In genomic region chr1:63256083-63256482, GRCm38 (mm10) we compare ENCODE assay signal across 17 mouse cellular contexts. TPM values are rescaled to one million over a fixed set of nuclear protein-coding genes. Genes with fewer than 3 reads are reported as not detected.
DNase-seq lines count a peak whose midpoint lies in the region; ATAC-seq and TF ChIP-seq lines count a peak whose summit lies in the region.
"Had no signal": no experiment of that assay in that cellular context is flagged by ENCODE, and none has a peak within 500 bp of the region (broad histone marks: within the 10 kb centered on the region; RNA-seq: fewer than 3 reads in every experiment).

No protein-coding gene starts in this region.

- H3K9me3 ChIP-seq in embryonic facial prominence, embryonic 14.5 days (ENCODE audit: control insufficient read depth, low read length), result no peaks in the 10 kb centered on the region
- H3K9me3 ChIP-seq in hindbrain, embryonic 12.5 days (replicated peaks), result no peaks in the 10 kb centered on the region
- H3K9me3 ChIP-seq in midbrain, postnatal 0 days (ENCODE audit: low read length), result no peaks in the 10 kb centered on the region
- no peaks in the 10 kb centered on the region for H3K9me3 ChIP-seq in intestine, embryonic 16.5 days (ENCODE audit: control insufficient read depth, low read length)
- H3K9me3 ChIP-seq: limb, embryonic 10.5 days had no signal

- ATAC-seq in embryonic facial prominence, embryonic 14.5 days (ENCODE audit: low read depth), result peak; percentile 28; the same call in 1 of the 2 replicates
- peak; percentile 62; the same call in 1 of the 2 replicates for ATAC-seq in hindbrain, embryonic 12.5 days (ENCODE audit: low FRiP score)
- ATAC-seq in midbrain, postnatal 0 days (ENCODE audit: low FRiP score), result peak; percentile 78; the same call in 1 of the 2 replicates
- ATAC-seq in intestine, embryonic 16.5 days, result no peak
- ATAC-seq: Patski had no signal

- no peaks in the 10 kb centered on the region for H3K4me1 ChIP-seq in embryonic facial prominence, embryonic 14.5 days (ENCODE audit: control insufficient read depth, insufficient read depth, low read length)
- peaks cover 29% of the 10 kb centered on the region for H3K4me1 ChIP-seq in hindbrain, embryonic 12.5 days
- H3K4me1 ChIP-seq in midbrain, postnatal 0 days (ENCODE audit: insufficient read depth, low read length), result no peaks in the 10 kb centered on the region
- H3K4me1 ChIP-seq in kidney, adult 2 months (ENCODE audit: control insufficient read depth, insufficient read depth, low read length), result no peaks in the 10 kb centered on the region
- no peaks in the 10 kb centered on the region for H3K4me1 ChIP-seq in intestine, embryonic 16.5 days (ENCODE audit: control insufficient read depth, insufficient read depth, low read length)

- no peak overlapping the region for H3K4me2 ChIP-seq in embryonic facial prominence, embryonic 14.5 days (ENCODE audit: low read depth, low read length)
- H3K4me2 ChIP-seq in hindbrain, embryonic 12.5 days (replicated peaks), result no peak overlapping the region
- no peak overlapping the region for H3K4me2 ChIP-seq in midbrain, postnatal 0 days (ENCODE audit: low read depth, low read length, poor library complexity, severe bottlenecking)
- H3K4me2 ChIP-seq in intestine, embryonic 16.5 days (ENCODE audit: low read depth, low read length), result no peak overlapping the region

- no peaks in the 10 kb centered on the region for H3K36me3 ChIP-seq in embryonic facial prominence, embryonic 14.5 days (ENCODE audit: control insufficient read depth, insufficient read depth, low read length)
- H3K36me3 ChIP-seq in hindbrain, embryonic 12.5 days, result no peaks in the 10 kb centered on the region
- H3K36me3 ChIP-seq in midbrain, postnatal 0 days (ENCODE audit: insufficient read depth, low read length), result no peaks in the 10 kb centered on the region
- no peaks in the 10 kb centered on the region for H3K36me3 ChIP-seq in kidney, adult 2 months (ENCODE audit: control insufficient read depth, insufficient read depth, low read length)
- no peaks in the 10 kb centered on the region for H3K36me3 ChIP-seq in intestine, embryonic 16.5 days (ENCODE audit: control insufficient read depth, insufficient read depth, low read length)
- H3K36me3 ChIP-seq: limb, embryonic 10.5 days had no signal

- no peak for TF ChIP-seq CTCF in brain, embryonic 14.5 days (IDR thresholded peaks at IDR 0.05; ENCODE audit: borderline replicate concordance, extremely low read depth, insufficient read depth, insufficient read length)
- TF ChIP-seq CTCF in midbrain, postnatal 0 days (IDR thresholded peaks at IDR 0.05), result no peak
- TF ChIP-seq CTCF in kidney, adult 2 months (conservative IDR thresholded peaks at IDR 0.05; ENCODE audit: insufficient read depth, insufficient read length, low read depth, low read length), result no peak

- H3K4me3 ChIP-seq in embryonic facial prominence, embryonic 14.5 days (ENCODE audit: low read depth, low read length), result no peak overlapping the region
- H3K4me3 ChIP-seq in hindbrain, embryonic 12.5 days, result no peak overlapping the region
- no peak overlapping the region for H3K4me3 ChIP-seq in midbrain, postnatal 0 days (ENCODE audit: low read depth, low read length)
- H3K4me3 ChIP-seq in kidney, adult 2 months (ENCODE audit: insufficient read depth, low read depth, low read length), result no peak overlapping the region
- no peak overlapping the region for H3K4me3 ChIP-seq in intestine, embryonic 16.5 days (ENCODE audit: low read length)
- H3K4me3 ChIP-seq: limb, embryonic 10.5 days had no signal

- DNase-seq in brain, embryonic 14.5 days (ENCODE audit: low read depth), result peak; percentile 88
- no peak for DNase-seq in embryonic facial prominence, embryonic 14.5 days (ENCODE audit: low spot score)
- DNase-seq in midbrain, postnatal 0 days (ENCODE audit: low spot score), result peak; percentile 69
- DNase-seq in kidney, adult 2 months, result no peak
- no peak for DNase-seq in right cerebral cortex, postnatal 36 days (ENCODE audit: low spot score in 2 of 2)
- DNase-seq: adrenal gland, adult 2 months; cerebellum, postnatal 36 days; thymus, postnatal 36 days had no signal

- H3K9ac ChIP-seq in embryonic facial prominence, embryonic 14.5 days (ENCODE audit: low read depth, low read length), result no peak overlapping the region
- H3K9ac ChIP-seq in hindbrain, embryonic 12.5 days, result no peak overlapping the region
- no peak overlapping the region for H3K9ac ChIP-seq in midbrain, postnatal 0 days (replicated peaks; ENCODE audit: low read length, poor library complexity, severe bottlenecking)
- no peak overlapping the region for H3K9ac ChIP-seq in intestine, embryonic 16.5 days (ENCODE audit: low read depth, low read length)
- H3K9ac ChIP-seq: liver, embryonic 14.5 days had no signal

- peaks cover 78% of the 10 kb centered on the region for H3K27me3 ChIP-seq in embryonic facial prominence, embryonic 14.5 days (replicated peaks; ENCODE audit: control insufficient read depth, insufficient read depth, low read length)
- peaks cover 83% of the 10 kb centered on the region for H3K27me3 ChIP-seq in hindbrain, embryonic 12.5 days
- peaks cover 46% of the 10 kb centered on the region for H3K27me3 ChIP-seq in midbrain, postnatal 0 days (ENCODE audit: insufficient read depth, low read length)
- peaks cover under 1% of the 10 kb centered on the region for H3K27me3 ChIP-seq in kidney, adult 2 months (replicated peaks; ENCODE audit: control insufficient read depth, insufficient read depth, low read length)
- peaks cover 54% of the 10 kb centered on the region for H3K27me3 ChIP-seq in intestine, embryonic 16.5 days (replicated peaks; ENCODE audit: control insufficient read depth, insufficient read depth, low read length)
- H3K27me3 ChIP-seq: CH12.LX had no signal

- WGBS in embryonic facial prominence, embryonic 14.5 days, result 16% methylated on average over 5 of the region's 5 CpGs
- 16% methylated on average over 5 of the region's 5 CpGs for WGBS in hindbrain, embryonic 12.5 days
- WGBS in midbrain, postnatal 0 days, result 7% methylated on average over 5 of the region's 5 CpGs
- 33% methylated on average over 5 of the region's 5 CpGs for WGBS in kidney, adult 2 months
- WGBS in intestine, embryonic 16.5 days, result 20% methylated on average over 5 of the region's 5 CpGs

- no peak overlapping the region for H3K27ac ChIP-seq in embryonic facial prominence, embryonic 14.5 days (replicated peaks; ENCODE audit: low read depth, low read length)
- peak overlapping the region; percentile 78 for H3K27ac ChIP-seq in hindbrain, embryonic 12.5 days
- peak overlapping the region; percentile 70 for H3K27ac ChIP-seq in midbrain, postnatal 0 days (ENCODE audit: low read depth, low read length)
- H3K27ac ChIP-seq in kidney, adult 2 months (ENCODE audit: insufficient read depth, low read depth, low read length), result no peak overlapping the region
- H3K27ac ChIP-seq in intestine, embryonic 16.5 days (ENCODE audit: low read length), result no peak overlapping the region
- H3K27ac ChIP-seq: kidney, postnatal 0 days; limb, embryonic 10.5 days; liver, embryonic 14.5 days; macrophage had no signal

- no peak for TF ChIP-seq POLR2A in brain, embryonic 14.5 days (IDR thresholded peaks at IDR 0.05; ENCODE audit: borderline replicate concordance, extremely low read depth, insufficient read depth, insufficient read length, poor library complexity, severe bottlenecking)
- no peak for TF ChIP-seq POLR2A in kidney, adult 2 months (IDR thresholded peaks at IDR 0.05; ENCODE audit: low read depth, low read length)

RNA-seq across cellular contexts. Expression of gene Zdbf2, which starts 17.0 kb away (rescaled TPM):
- polyA plus RNA-seq in brain, embryonic 14.5 days (2012; rRNA removed), result 12.8 and 19.0 TPM in 2 replicates
- polyA plus RNA-seq in embryonic facial prominence, embryonic 14.5 days (2014; fragmentation: Nextera tagmentation; extraction: Ambion mirVana), result 25.7 and 30.6 TPM in 2 replicates
- polyA plus RNA-seq in hindbrain, embryonic 12.5 days (2016; fragmentation: Nextera tagmentation; extraction: Ambion mirVana), result 32.9 and 37.7 TPM in 2 replicates
- total RNA-seq in midbrain, postnatal 0 days (2014; rRNA removed), result 31.6 and 35.3 TPM in 2 replicates
- polyA plus RNA-seq in midbrain, postnatal 0 days (2015; fragmentation: Nextera tagmentation; extraction: Ambion mirVana), result 26.7 and 45.9 TPM in 2 replicates
- polyA plus RNA-seq in kidney, adult 2 months (2012; rRNA removed), result 0.03 TPM in 2 replicates
- 3.0 and 3.4 TPM in 2 replicates for polyA plus RNA-seq in intestine, embryonic 16.5 days (2015; fragmentation: Nextera tagmentation; extraction: Ambion mirVana)
- total RNA-seq: CH12.LX had no signal
- polyA plus RNA-seq: macrophage, Patski had no signal

RNA-seq across cellular contexts. Expression of gene Gpr1, which starts 41.7 kb away (rescaled TPM):
- 0.26 and 0.45 TPM in 2 replicates for polyA plus RNA-seq in brain, embryonic 14.5 days (2012; rRNA removed)
- 0.41 and 0.64 TPM in 2 replicates for polyA plus RNA-seq in embryonic facial prominence, embryonic 14.5 days (2014; fragmentation: Nextera tagmentation; extraction: Ambion mirVana)
- 0.20 and 0.21 TPM in 2 replicates for polyA plus RNA-seq in hindbrain, embryonic 12.5 days (2016; fragmentation: Nextera tagmentation; extraction: Ambion mirVana)
- 0.16 and 1.2 TPM in 2 replicates for total RNA-seq in midbrain, postnatal 0 days (2014; rRNA removed)
- polyA plus RNA-seq in midbrain, postnatal 0 days (2015; fragmentation: Nextera tagmentation; extraction: Ambion mirVana), result 1.2 TPM in 2 replicates
- polyA plus RNA-seq in kidney, adult 2 months (2012; rRNA removed), result 0.05 and 0.06 TPM in 2 replicates
- 0.09 TPM in 1 of 2 replicates, not detected in the other for polyA plus RNA-seq in intestine, embryonic 16.5 days (2015; fragmentation: Nextera tagmentation; extraction: Ambion mirVana)
- total RNA-seq: CH12.LX; hematopoietic stem cell, adult 5-6 weeks had no signal
- polyA plus RNA-seq: liver, embryonic 14.5 days; macrophage; Patski had no signal

Comparison
In these comparisons a context has a peak if more than half of its experiments do, and no peak if none do; other contexts are left out.
1. DNase-seq: peak in brain, embryonic 14.5 days (single experiment) and midbrain, postnatal 0 days (single experiment); none in embryonic facial prominence, embryonic 14.5 days (single experiment), kidney, adult 2 months (single experiment) and right cerebral cortex, postnatal 36 days (0 of 2).
2. H3K27ac ChIP-seq: peak in hindbrain, embryonic 12.5 days (single experiment) and midbrain, postnatal 0 days (single experiment); none in embryonic facial prominence, embryonic 14.5 days (single experiment), kidney, adult 2 months (single experiment) and intestine, embryonic 16.5 days (single experiment).